Mouse (Mus musculus) heart, postnatal 0 days (tissue): Measurements from ENCODE around the gene Trim39. TPM values are rescaled to one million over a fixed set of nuclear protein-coding genes. Genes with fewer than 3 reads are reported as not detected.

ENCODE experiments used
- ATAC-seq: fragments of 200-750 bp; cut with Nextera tagmentation; 2 replicates; pipeline ENCODE4 v1.8.0; 2017; ENCODE audit warnings: low read depth, moderate number of reproducible peaks, moderate library complexity; ENCODE audit not compliant: insufficient read depth
- DNase-seq: peaks from one replicate; pipeline ENCODE4 v3.0.0-alpha.2; 2016; ENCODE audit warnings: low spot score
- H3K27ac ChIP-seq: fragments of 300-500 bp; sonication (generic); 2 replicates; pipeline ENCODE4 v1.5.1; 2014; ENCODE audit warnings: low read depth, mild to moderate bottlenecking
- H3K27me3 ChIP-seq: fragments of 300-500 bp; sonication (generic); 2 replicates; pipeline ENCODE4 v1.6.1; 2014; ENCODE audit warnings: low read length, mixed read lengths; ENCODE audit not compliant: control insufficient read depth, insufficient read depth
- H3K36me3 ChIP-seq: fragments of 300-500 bp; sonication (generic); replicated peaks from 2 replicates; pipeline ENCODE4 v1.6.1; 2014; ENCODE audit warnings: low read length, mixed read lengths; ENCODE audit not compliant: control insufficient read depth, insufficient read depth
- H3K4me1 ChIP-seq: fragments of 300-500 bp; sonication (generic); 2 replicates; pipeline ENCODE4 v1.6.1; 2014; ENCODE audit warnings: antibody characterized with exemption; ENCODE audit not compliant: control insufficient read depth, insufficient read depth
- H3K4me2 ChIP-seq: fragments of 300-500 bp; sonication (generic); 2 replicates; pipeline ENCODE4 v1.6.1; 2014; ENCODE audit warnings: low read depth, mild to moderate bottlenecking, low read length, moderate library complexity
- H3K4me3 ChIP-seq: fragments of 300-500 bp; sonication (generic); 2 replicates; pipeline ENCODE4 v1.5.1; 2014; ENCODE audit warnings: low read depth, low read length
- H3K9ac ChIP-seq: fragments of 300-500 bp; sonication (generic); replicated peaks from 2 replicates; pipeline ENCODE4 v1.6.1; 2014; ENCODE audit warnings: low read depth, low read length, mixed read lengths
- H3K9me3 ChIP-seq: fragments of 300-500 bp; sonication (generic); replicated peaks from 2 replicates; pipeline ENCODE4 v1.6.1; 2016; ENCODE audit warnings: low read length; ENCODE audit not compliant: control insufficient read depth
- CTCF ChIP-seq: IDR thresholded peaks from 2 replicates; pipeline ENCODE4 v1.5.1; 2016; ENCODE audit warnings: antibody characterized with exemption, control low read depth, low read depth
- EP300 ChIP-seq: IDR thresholded peaks from 2 replicates; pipeline ENCODE4 v1.6.1; 2016; ENCODE audit warnings: antibody characterized with exemption, low read depth
- WGBS: fragments of 180-500 bp; shearing (Covaris S2); extraction: QIAGEN DNeasy Blood & Tissue Kit; methylation state at CpG from one replicate; pipeline ENCODE4 v1.1.7; 2014; 5-methylcytosine and 5-hydroxymethylcytosine counted together
- polyA plus RNA-seq: library from polyadenylated mRNA; unstranded; fragments of >200 nt; fragmentation: Nextera tagmentation; extraction: Ambion mirVana; gene quantifications from 2 replicates; pipeline ENCODE4 v1.2.1, GENCODE M21; 2015
- total RNA-seq: library from RNA; depleted of rRNA; stranded (reverse); fragments of >200 nt; gene quantifications from 2 replicates; pipeline ENCODE4 v1.2.3, GENCODE M21; 2014; ENCODE audit warnings: low replicate concordance; rRNA removed

Trim39 gene
- total and polyA plus RNA-seq, 2 experiments from 2014 or later, result 5.1 to 14.3 TPM

DNA sequence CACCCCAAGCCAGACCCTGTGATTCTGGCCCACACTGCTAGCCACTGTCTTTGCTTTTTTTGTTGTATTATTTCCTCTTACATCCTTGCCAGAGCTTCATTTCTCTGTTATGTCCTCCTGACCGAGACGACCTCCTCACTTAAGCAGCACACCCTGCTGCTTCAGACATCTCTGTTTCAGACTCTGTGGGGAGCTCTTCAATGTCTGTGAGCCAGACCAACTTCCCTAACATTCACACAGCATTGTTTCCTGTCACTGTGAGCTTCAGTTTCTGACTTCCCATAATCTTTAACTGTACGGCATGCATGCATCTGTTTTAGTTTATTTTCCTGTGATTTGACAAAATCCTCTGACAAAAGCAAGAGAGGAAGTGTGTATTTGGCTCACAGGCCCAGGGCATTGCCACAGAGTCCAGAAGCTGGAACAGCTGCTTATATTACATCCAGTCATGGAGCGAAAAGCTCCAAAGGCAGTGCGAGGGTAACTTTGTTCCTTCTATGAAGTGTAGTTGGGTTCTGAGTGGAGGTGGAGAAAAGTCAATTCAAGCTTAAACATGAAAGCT lies 53.4 kb downstream of the Trim39 start:
- Histone ChIP-seq H3K9me3 (no peaks in the 10 kb centered on the region), H3K27me3 (peaks cover 41% of the 10 kb centered on the region), H3K27ac (no peak overlapping the region), H3K36me3 (no peaks in the 10 kb centered on the region), H3K4me2 (no peak overlapping the region), H3K4me1 (no peaks in the 10 kb centered on the region), H3K9ac (no peak overlapping the region), H3K4me3 (no peak overlapping the region)
- TF ChIP-seq EP300, result no peak
- ATAC-seq (no peak), DNase-seq (no peak)
- 61% methylated on average over 5 of the region's 5 CpGs for WGBS

DNA sequence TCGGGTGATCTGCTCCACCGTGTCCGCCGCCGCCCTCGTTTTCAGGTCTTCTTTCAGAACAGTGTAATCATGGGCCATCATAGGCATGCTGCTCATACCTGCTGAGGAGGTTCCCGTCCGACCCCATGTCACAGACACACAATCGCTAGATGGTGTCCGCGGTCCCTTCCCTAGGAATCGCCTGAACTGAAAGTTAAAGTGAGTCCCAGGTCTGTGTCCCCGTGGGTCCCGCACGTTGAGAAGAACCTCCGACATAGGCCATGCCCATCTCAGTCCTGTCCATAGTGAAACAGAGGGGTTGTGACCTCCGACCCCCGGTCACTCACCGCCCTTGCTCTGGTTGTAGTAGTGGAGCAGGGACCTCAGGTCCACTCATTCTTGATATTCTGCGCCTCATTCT lies 56.5 kb downstream of the Trim39 start:
- ATAC-seq (no peak), DNase-seq (no peak)
- Histone ChIP-seq H3K9ac (no peak overlapping the region), H3K4me3 (peak overlapping the region; percentile 25; the same call in 1 of the 2 replicates), H3K27me3 (peaks cover 51% of the 10 kb centered on the region), H3K4me2 (peak overlapping the region; percentile 3; the same call in 1 of the 2 replicates), H3K27ac (no peak overlapping the region), H3K4me1 (no peaks in the 10 kb centered on the region), H3K36me3 (no peaks in the 10 kb centered on the region), H3K9me3 (no peaks in the 10 kb centered on the region)
- TF ChIP-seq EP300 (no peak), CTCF (no peak)
- 5% methylated on average over 20 of the region's 20 CpGs for WGBS

Other genes starting within 250 kb of the Trim39 start
- 19.2 and 34.8 TPM in 2 replicates for gene H2-T23, start 239.4 kb downstream of the Trim39 start, total RNA-seq
- gene H2-T23, start 239.4 kb downstream of the Trim39 start, polyA plus RNA-seq, result 10.3 and 10.8 TPM in 2 replicates
- 17.4 and 19.6 TPM in 2 replicates for gene H2-T22, start 229.5 kb downstream of the Trim39 start, total RNA-seq
- gene H2-T22, start 229.5 kb downstream of the Trim39 start, polyA plus RNA-seq, result 8.2 and 8.4 TPM in 2 replicates
- gene Gm6034, start 229.3 kb downstream of the Trim39 start, total RNA-seq, result not detected in 2 replicates
- not detected in 2 replicates for gene Gm6034, start 229.3 kb downstream of the Trim39 start, polyA plus RNA-seq
- not detected in 2 replicates for gene Gm11127, start 213.9 kb downstream of the Trim39 start, total RNA-seq
- gene Gm11127, start 213.9 kb downstream of the Trim39 start, polyA plus RNA-seq, result not detected in 2 replicates
- gene Gm19684, start 150.6 kb downstream of the Trim39 start, total RNA-seq, result 0.35 TPM in 1 of 2 replicates, not detected in the other
- gene Gm19684, start 150.6 kb downstream of the Trim39 start, polyA plus RNA-seq, result not detected in 2 replicates
- gene Gm7030, start 142.8 kb downstream of the Trim39 start, total RNA-seq, result not detected in 2 replicates
- gene Gm7030, start 142.8 kb downstream of the Trim39 start, polyA plus RNA-seq, result not detected in 2 replicates
- not detected in 2 replicates for gene Gm8909, start 103.7 kb downstream of the Trim39 start, total RNA-seq
- not detected in 2 replicates for gene Gm8909, start 103.7 kb downstream of the Trim39 start, polyA plus RNA-seq
- gene H2-T3, start 82.0 kb downstream of the Trim39 start, total RNA-seq, result not detected in 2 replicates
- not detected in 2 replicates for gene H2-T3, start 82.0 kb downstream of the Trim39 start, polyA plus RNA-seq
- gene Rpp21, start 14.2 kb downstream of the Trim39 start, total RNA-seq, result 5.5 and 28.3 TPM in 2 replicates
- gene Rpp21, start 14.2 kb downstream of the Trim39 start, polyA plus RNA-seq, result 89.0 and 97.8 TPM in 2 replicates
- gene H2-M10.2, start 14.2 kb upstream of the Trim39 start, total RNA-seq, result not detected in 2 replicates
- gene H2-M10.2, start 14.2 kb upstream of the Trim39 start, polyA plus RNA-seq, result not detected in 2 replicates
- gene H2-M10.1, start 53.9 kb upstream of the Trim39 start, total RNA-seq, result not detected in 2 replicates
- not detected in 2 replicates for gene H2-M10.1, start 53.9 kb upstream of the Trim39 start, polyA plus RNA-seq
- gene H2-M10.3, start 96.2 kb upstream of the Trim39 start, total RNA-seq, result not detected in 2 replicates
- not detected in 2 replicates for gene H2-M10.3, start 96.2 kb upstream of the Trim39 start, polyA plus RNA-seq
- not detected in 2 replicates for gene H2-M10.4, start 190.1 kb upstream of the Trim39 start, total RNA-seq
- not detected in 2 replicates for gene H2-M10.4, start 190.1 kb upstream of the Trim39 start, polyA plus RNA-seq